Mouse (Mus musculus) heart, embryonic 16.5 days (tissue): Measurements from ENCODE around the gene Mylip. TPM values are rescaled to one million over a fixed set of nuclear protein-coding genes. Genes with fewer than 3 reads are reported as not detected.

Source experiments
- ATAC-seq: fragments of 200-750 bp; cut with Nextera tagmentation; replicated peaks from 2 replicates; pipeline ENCODE4 v1.8.0; 2017; ENCODE audit warnings: moderate number of reproducible peaks; ENCODE audit not compliant: insufficient read depth, low FRiP score; ENCODE audit errors: extremely low read depth
- H3K27ac ChIP-seq: fragments of 300-500 bp; sonication (generic); 2 replicates; pipeline ENCODE4 v1.5.1; 2014; ENCODE audit warnings: mild to moderate bottlenecking, low read length, control low read depth, moderate library complexity
- H3K27me3 ChIP-seq: fragments of 300-500 bp; sonication (generic); 2 replicates; pipeline ENCODE4 v1.6.1; 2014; ENCODE audit warnings: low read length, mixed read lengths; ENCODE audit not compliant: control insufficient read depth, insufficient read depth
- H3K36me3 ChIP-seq: fragments of 300-500 bp; sonication (generic); 2 replicates; pipeline ENCODE4 v1.6.1; 2014; ENCODE audit not compliant: control insufficient read depth, insufficient read depth
- H3K4me1 ChIP-seq: fragments of 300-500 bp; sonication (generic); 2 replicates; pipeline ENCODE4 v1.6.1; 2014; ENCODE audit warnings: low read length, mixed read lengths; ENCODE audit not compliant: control insufficient read depth, insufficient read depth
- H3K4me2 ChIP-seq: fragments of 300-500 bp; sonication (generic); 2 replicates; pipeline ENCODE4 v1.6.1; 2014; ENCODE audit warnings: low read depth, mild to moderate bottlenecking, control low read depth, low read length
- H3K4me3 ChIP-seq: fragments of 300-500 bp; sonication (generic); 2 replicates; pipeline ENCODE4 v1.5.1; 2014; ENCODE audit warnings: mild to moderate bottlenecking, control low read depth, low read length
- H3K9ac ChIP-seq: fragments of 300-500 bp; sonication (generic); 2 replicates; pipeline ENCODE4 v1.6.1; 2014; ENCODE audit warnings: low read length, control low read depth
- H3K9me3 ChIP-seq: fragments of 300-500 bp; sonication (generic); replicated peaks from 2 replicates; pipeline ENCODE4 v1.6.1; 2016; ENCODE audit warnings: low read length; ENCODE audit not compliant: control insufficient read depth
- WGBS: fragments of 180-500 bp; shearing (Covaris S2); extraction: QIAGEN DNeasy Blood & Tissue Kit; methylation state at CpG from one replicate; pipeline ENCODE4 v1.1.7; 2014; 5-methylcytosine and 5-hydroxymethylcytosine counted together
- polyA plus RNA-seq: library from polyadenylated mRNA; unstranded; fragments of >200 nt; fragmentation: Nextera tagmentation; extraction: Ambion mirVana; gene quantifications from 2 replicates; pipeline ENCODE4 v1.2.1, GENCODE M21; 2015

Gene Mylip
- polyA plus RNA-seq, 1 experiment from 2014 or later = 13.2 TPM

DNA sequence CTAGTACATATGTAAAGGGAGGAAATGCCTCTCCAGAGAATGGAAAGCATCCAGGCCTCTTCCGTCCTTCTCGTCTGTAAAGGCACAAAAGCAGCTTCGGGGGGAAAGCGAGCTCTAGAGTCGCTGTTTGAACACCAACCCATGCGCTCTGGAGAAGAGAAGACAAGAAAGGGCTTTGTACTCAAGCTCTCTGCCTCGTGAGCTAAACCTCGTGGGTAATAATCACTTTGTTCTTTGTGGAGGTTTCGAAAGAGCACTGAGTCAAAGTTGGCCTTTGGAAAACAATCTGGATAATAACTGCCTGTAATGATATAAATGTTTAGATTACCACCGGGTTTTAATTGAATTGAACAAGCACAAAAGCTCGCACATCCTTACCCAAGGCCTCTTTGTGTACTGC, 39.7 kb downstream of the Mylip start:
- Histone ChIP-seq H3K4me1 (peaks cover 15% of the 10 kb centered on the region), H3K27me3 (no peaks in the 10 kb centered on the region), H3K9me3 (no peaks in the 10 kb centered on the region), H3K4me2 (peak overlapping the region; percentile 37), H3K9ac (peak overlapping the region; percentile 44; the same call in 1 of the 2 replicates), H3K36me3 (no peaks in the 10 kb centered on the region), H3K4me3 (no peak overlapping the region), H3K27ac (peak overlapping the region; percentile 64)
- no peak for ATAC-seq
- WGBS = 27% methylated on average over 11 of the region's 11 CpGs

GRCm38 (mm10) chr13:45437134-45437533, 47.6 kb downstream of the Mylip start:
- no peaks in the 10 kb centered on the region for H3K9me3 ChIP-seq
- no peaks in the 10 kb centered on the region for H3K27me3 ChIP-seq
- no peak overlapping the region for H3K4me3 ChIP-seq
- no peak for ATAC-seq
- no peak overlapping the region for H3K4me2 ChIP-seq
- H3K27ac ChIP-seq = no peak overlapping the region
- H3K9ac ChIP-seq = no peak overlapping the region
- H3K36me3 ChIP-seq = no peaks in the 10 kb centered on the region
- WGBS = 81% methylated on average over 9 of the region's 9 CpGs
- peaks cover 4% of the 10 kb centered on the region; the same call in 1 of the 2 replicates for H3K4me1 ChIP-seq

DNA sequence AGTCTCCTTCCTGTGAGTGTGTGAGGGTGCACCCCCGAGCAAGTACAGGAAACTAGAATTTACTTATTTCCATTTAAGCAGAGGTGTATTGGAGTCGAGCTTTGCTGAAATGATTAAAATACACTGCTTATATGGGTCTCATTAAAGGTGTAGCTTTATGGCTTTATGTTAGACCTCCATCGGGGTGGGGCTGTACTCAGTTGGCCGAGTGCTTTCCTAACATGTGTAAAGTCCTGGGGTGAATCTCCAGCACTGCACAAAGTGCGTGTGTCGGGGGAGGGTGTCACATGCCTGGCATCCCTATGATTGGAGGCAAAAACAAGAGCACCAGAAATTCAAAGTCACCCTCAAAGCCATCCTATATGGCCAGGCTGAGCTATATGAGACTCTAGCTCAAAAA, 49.3 kb downstream of the Mylip start:
- Histone ChIP-seq H3K4me3 (no peak overlapping the region), H3K36me3 (no peaks in the 10 kb centered on the region), H3K27me3 (no peaks in the 10 kb centered on the region), H3K4me1 (peaks cover 4% of the 10 kb centered on the region; the same call in 1 of the 2 replicates), H3K4me2 (no peak overlapping the region), H3K9me3 (no peaks in the 10 kb centered on the region), H3K27ac (no peak overlapping the region), H3K9ac (no peak overlapping the region)
- no peak for ATAC-seq
- WGBS = 75% methylated on average over 6 of the region's 6 CpGs

DNA sequence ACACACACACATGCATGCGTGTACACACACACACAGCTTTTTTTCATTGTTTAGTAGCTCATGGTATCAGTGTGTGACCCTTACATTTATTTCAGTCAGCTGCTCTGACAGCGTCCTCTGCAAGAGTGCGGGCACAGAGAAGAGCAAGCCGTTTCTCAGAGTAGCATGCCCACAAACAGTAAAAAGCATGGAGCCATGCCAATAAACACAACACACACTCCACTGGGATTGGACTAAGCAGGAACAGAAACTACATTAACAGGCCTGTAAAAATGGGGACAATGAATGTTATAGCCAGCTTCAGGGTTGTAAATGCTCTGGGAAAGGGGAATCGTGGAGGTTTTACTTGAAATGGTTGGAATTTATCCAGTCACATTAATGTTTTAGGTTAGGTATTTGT, 50.7 kb downstream of the Mylip start:
- no peak overlapping the region for H3K9ac ChIP-seq
- ATAC-seq = no peak
- no peaks in the 10 kb centered on the region for H3K36me3 ChIP-seq
- H3K27ac ChIP-seq = no peak overlapping the region
- H3K4me3 ChIP-seq = no peak overlapping the region
- H3K27me3 ChIP-seq = no peaks in the 10 kb centered on the region
- H3K4me1 ChIP-seq = peaks cover 2% of the 10 kb centered on the region; the same call in 1 of the 2 replicates
- H3K9me3 ChIP-seq = no peaks in the 10 kb centered on the region
- H3K4me2 ChIP-seq = no peak overlapping the region
- WGBS = 70% methylated on average over 5 of the region's 5 CpGs

GRCm38 (mm10) chr13:45442451-45442850, 52.9 kb downstream of the Mylip start:
- no peak overlapping the region for H3K27ac ChIP-seq
- H3K27me3 ChIP-seq = no peaks in the 10 kb centered on the region
- H3K9me3 ChIP-seq = no peaks in the 10 kb centered on the region
- no peak overlapping the region for H3K4me3 ChIP-seq
- 22% methylated on average over 4 of the region's 4 CpGs for WGBS
- H3K36me3 ChIP-seq = no peaks in the 10 kb centered on the region
- no peak overlapping the region for H3K4me2 ChIP-seq
- no peaks in the 10 kb centered on the region for H3K4me1 ChIP-seq
- ATAC-seq = no peak
- no peak overlapping the region for H3K9ac ChIP-seq

DNA sequence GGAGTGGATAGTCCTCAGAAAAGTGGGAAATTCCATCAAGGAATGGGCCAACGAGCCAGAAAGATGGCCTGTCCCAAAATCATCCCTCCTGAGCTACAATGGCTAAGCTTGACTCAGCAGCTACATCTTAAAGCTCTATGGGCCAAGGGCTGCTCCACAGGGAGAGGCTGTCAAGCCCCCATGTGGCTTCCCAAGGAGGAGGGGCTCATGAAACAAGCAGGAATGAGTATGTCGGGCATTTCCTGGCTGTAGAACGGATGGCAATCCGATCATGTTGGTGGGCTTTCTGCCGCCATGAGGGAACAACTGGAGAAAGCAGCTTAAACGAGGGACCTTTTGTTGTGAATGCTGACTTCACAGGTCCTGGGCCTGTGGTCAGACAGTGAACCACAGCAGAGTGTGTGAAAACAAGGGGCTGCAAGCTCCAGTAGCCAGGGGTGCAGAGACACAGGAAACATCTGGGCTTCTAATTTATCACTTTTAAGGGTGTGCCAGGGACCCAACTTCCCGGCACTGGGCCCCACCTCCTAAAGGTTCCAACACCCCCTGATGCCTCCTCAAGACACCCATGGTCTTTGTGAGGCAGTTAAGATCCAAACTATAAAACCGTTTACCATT, 53.5 kb downstream of the Mylip start:
- H3K9ac ChIP-seq = no peak overlapping the region
- no peaks in the 10 kb centered on the region for H3K36me3 ChIP-seq
- no peak overlapping the region for H3K4me2 ChIP-seq
- H3K4me3 ChIP-seq = no peak overlapping the region
- H3K4me1 ChIP-seq = no peaks in the 10 kb centered on the region
- no peaks in the 10 kb centered on the region for H3K9me3 ChIP-seq
- no peaks in the 10 kb centered on the region for H3K27me3 ChIP-seq
- H3K27ac ChIP-seq = peak overlapping the region; percentile 48; the same call in 1 of the 2 replicates
- 56% methylated on average over 8 of the region's 8 CpGs for WGBS
- ATAC-seq = 0 out of 2 replicates have a peak, but pooled peaks have one; percentile 14

DNA sequence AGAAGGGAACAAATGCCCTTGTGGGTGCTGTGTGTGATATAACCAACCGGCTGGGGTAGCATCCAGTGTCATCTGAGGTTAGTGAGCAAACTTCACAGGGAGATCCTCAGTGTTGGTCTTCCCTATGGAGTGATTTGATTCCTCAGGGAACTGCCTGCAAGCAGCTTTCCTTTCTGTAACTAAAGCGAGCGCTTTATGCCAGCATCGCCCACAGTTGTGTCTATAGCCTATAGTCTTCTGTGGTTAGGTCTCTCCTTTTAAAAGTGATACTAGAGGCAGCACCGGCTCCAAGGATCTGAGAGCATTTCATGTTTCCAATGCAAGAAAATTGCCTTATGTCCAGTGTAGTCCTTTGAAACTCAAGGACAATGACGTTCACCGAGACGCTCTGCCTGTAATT, 54.7 kb downstream of the Mylip start:
- no peaks in the 10 kb centered on the region for H3K36me3 ChIP-seq
- H3K4me1 ChIP-seq = no peaks in the 10 kb centered on the region
- no peak overlapping the region for H3K27ac ChIP-seq
- no peaks in the 10 kb centered on the region for H3K27me3 ChIP-seq
- H3K9ac ChIP-seq = no peak overlapping the region
- H3K4me3 ChIP-seq = no peak overlapping the region
- no peak overlapping the region for H3K4me2 ChIP-seq
- no peak for ATAC-seq
- no peaks in the 10 kb centered on the region for H3K9me3 ChIP-seq
- WGBS = 80% methylated on average over 8 of the region's 8 CpGs

DNA sequence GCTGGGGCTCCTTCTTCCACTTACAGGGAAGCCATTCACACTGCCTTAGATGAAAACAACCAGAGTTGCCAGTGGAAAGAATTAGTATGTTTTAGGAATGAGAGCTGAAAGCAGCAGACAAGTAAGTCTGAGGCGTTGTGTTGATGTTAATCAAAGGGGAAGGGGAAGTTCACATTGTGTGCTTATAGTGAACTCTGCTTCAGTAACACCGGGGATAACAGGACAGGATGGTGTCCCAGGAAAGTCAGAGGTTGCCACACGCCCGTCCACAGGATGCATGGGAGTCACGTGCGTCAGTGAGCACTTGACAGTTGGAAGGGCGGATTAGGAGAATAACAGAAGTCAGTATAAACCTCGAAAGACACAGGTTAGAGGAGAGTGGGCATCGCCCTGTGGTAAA, 55.1 kb downstream of the Mylip start:
- Histone ChIP-seq H3K36me3 (no peaks in the 10 kb centered on the region), H3K9ac (no peak overlapping the region), H3K4me3 (no peak overlapping the region), H3K27ac (no peak overlapping the region), H3K9me3 (no peaks in the 10 kb centered on the region), H3K4me1 (no peaks in the 10 kb centered on the region), H3K4me2 (no peak overlapping the region), H3K27me3 (no peaks in the 10 kb centered on the region)
- no peak for ATAC-seq
- 61% methylated on average over 9 of the region's 9 CpGs for WGBS

- H3K27me3 ChIP-seq = no peaks in the 10 kb centered on the region
- no peak overlapping the region for H3K4me3 ChIP-seq
- H3K4me1 ChIP-seq = no peaks in the 10 kb centered on the region
- ATAC-seq = no peak
- no peaks in the 10 kb centered on the region for H3K36me3 ChIP-seq
- WGBS = 61% methylated on average over 1 of the region's 1 CpGs
- H3K27ac ChIP-seq = no peak overlapping the region
- no peak overlapping the region for H3K4me2 ChIP-seq
- no peak overlapping the region for H3K9ac ChIP-seq
- H3K9me3 ChIP-seq = no peaks in the 10 kb centered on the region; the same call in 1 of the 2 replicates
Observed at GRCm38 (mm10) chr13:45446636-45447035, 57.1 kb downstream of the Mylip start.
